Mouse (Mus musculus): ENCODE data around the gene Dnm3. TPM values are rescaled to one million over a fixed set of nuclear protein-coding genes. Genes with fewer than 3 reads are reported as not detected.

Gene Dnm3
- polyA plus RNA-seq, 1 experiment = 1.7 TPM

DNA sequence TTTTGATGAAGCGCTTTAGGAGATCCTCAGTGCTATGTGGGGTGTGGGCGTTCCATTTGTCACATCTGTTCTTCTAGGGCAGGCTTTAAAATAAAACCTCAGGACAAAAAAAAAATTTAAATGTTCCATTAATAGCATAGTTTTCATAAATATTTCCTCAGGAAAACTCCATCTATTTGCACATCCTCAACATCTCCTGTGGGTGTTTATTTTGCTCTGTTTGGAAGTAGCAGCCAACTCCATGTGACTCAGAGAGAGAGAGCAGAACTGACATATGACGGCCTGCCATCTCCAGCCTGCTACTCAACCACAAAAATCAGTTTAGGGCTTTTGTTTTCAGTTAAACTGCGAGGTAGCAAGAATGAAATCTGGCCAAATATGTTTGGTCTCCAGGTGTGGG is 28.7 kb upstream of the Dnm3 start:
- TF ChIP-seq CTCF (IDR thresholded peaks at IDR 0.05; ENCODE audit: low read depth, low read length) = no peak
- TF ChIP-seq EP300 (IDR thresholded peaks at IDR 0.05; ENCODE audit: insufficient read depth, low read depth, low read length) = no peak
- no peak for TF ChIP-seq POLR2A (IDR thresholded peaks at IDR 0.05; ENCODE audit: insufficient read depth, low read length)
- H3K4me3 ChIP-seq (ENCODE audit: low read depth, low read length) = no peak overlapping the region
- no peak overlapping the region for H3K27ac ChIP-seq (ENCODE audit: insufficient read depth, low read length)
- no peak overlapping the region for H3K9ac ChIP-seq (ENCODE audit: low read depth, poor library complexity, severe bottlenecking)
- H3K4me1 ChIP-seq (ENCODE audit: control insufficient read depth, insufficient read depth, low read length) = no peaks in the 10 kb centered on the region
- no peaks in the 10 kb centered on the region for H3K27me3 ChIP-seq (ENCODE audit: control insufficient read depth, insufficient read depth, low read length, poor library complexity, severe bottlenecking)
- H3K9me3 ChIP-seq (replicated peaks; ENCODE audit: control insufficient read depth, insufficient read depth, low read length, poor library complexity, severe bottlenecking) = no peaks in the 10 kb centered on the region
- no peaks in the 10 kb centered on the region for H3K36me3 ChIP-seq (ENCODE audit: control insufficient read depth, insufficient read depth, low read length, poor library complexity, severe bottlenecking)

DNA sequence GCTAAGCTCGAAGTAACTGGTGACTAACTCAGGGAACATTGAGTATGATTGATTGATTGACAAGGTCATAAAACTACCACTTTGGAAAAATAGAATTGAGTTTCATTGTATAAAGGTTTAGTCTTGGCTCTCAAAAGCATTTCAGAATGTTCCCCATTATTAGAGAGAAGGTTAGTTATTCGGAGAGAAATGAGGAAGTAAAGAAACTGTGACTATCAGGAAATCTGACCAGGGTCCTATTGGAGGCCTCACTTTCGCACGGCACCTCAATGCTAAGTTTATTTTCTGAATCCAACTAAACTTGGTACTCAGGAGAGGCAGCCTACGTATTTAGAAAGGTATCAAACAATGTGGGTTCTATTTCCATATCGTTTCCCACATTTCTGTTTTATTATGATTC is 27.8 kb upstream of the Dnm3 start:
- Histone ChIP-seq H3K36me3 (ENCODE audit: control insufficient read depth, insufficient read depth, low read length, poor library complexity, severe bottlenecking) (no peaks in the 10 kb centered on the region), H3K4me3 (ENCODE audit: low read depth, low read length) (no peak overlapping the region), H3K27ac (ENCODE audit: insufficient read depth, low read length) (no peak overlapping the region), H3K4me1 (ENCODE audit: control insufficient read depth, insufficient read depth, low read length) (no peaks in the 10 kb centered on the region), H3K27me3 (ENCODE audit: control insufficient read depth, insufficient read depth, low read length, poor library complexity, severe bottlenecking) (no peaks in the 10 kb centered on the region), H3K9me3 (replicated peaks; ENCODE audit: control insufficient read depth, insufficient read depth, low read length, poor library complexity, severe bottlenecking) (no peaks in the 10 kb centered on the region), H3K9ac (ENCODE audit: low read depth, poor library complexity, severe bottlenecking) (no peak overlapping the region)
- no peak for TF ChIP-seq EP300 (IDR thresholded peaks at IDR 0.05; ENCODE audit: insufficient read depth, low read depth, low read length)
- TF ChIP-seq POLR2A (IDR thresholded peaks at IDR 0.05; ENCODE audit: insufficient read depth, low read length) = no peak
- no peak for TF ChIP-seq CTCF (IDR thresholded peaks at IDR 0.05; ENCODE audit: low read depth, low read length)

DNA sequence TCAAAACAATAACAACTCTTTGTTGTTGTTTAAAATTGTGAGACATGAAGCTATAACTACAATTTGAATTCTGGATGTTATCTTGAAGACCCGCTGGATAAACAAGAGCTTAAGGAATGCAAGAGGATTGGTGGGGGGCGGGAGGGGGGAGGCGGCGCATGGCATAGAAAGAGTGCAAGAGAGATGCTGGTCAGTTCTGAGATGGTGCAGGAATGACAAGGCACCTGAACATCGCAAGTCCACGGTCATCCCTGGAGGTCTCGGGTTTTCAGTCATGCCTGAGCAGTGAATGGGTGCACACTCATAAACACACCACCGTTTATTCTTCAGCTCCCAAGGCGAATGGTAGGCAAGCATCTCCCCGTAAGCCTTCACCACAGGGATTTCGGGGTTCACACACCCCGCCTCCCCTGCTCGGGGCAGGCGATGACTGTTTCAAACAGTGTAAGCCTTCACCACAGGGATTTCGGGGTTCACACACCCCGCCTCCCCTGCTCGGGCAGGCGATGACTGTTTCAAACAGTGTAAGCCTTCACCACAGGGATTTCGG is 1.2 kb downstream of the Dnm3 start:
- no peaks in the 10 kb centered on the region for H3K36me3 ChIP-seq (ENCODE audit: control insufficient read depth, insufficient read depth, low read length, poor library complexity, severe bottlenecking)
- TF ChIP-seq POLR2A (IDR thresholded peaks at IDR 0.05; ENCODE audit: insufficient read depth, low read length) (no peak), CTCF (IDR thresholded peaks at IDR 0.05; ENCODE audit: low read depth, low read length) (no peak), EP300 (IDR thresholded peaks at IDR 0.05; ENCODE audit: insufficient read depth, low read depth, low read length) (no peak)
- H3K4me3 ChIP-seq (ENCODE audit: low read depth, low read length) = no peak overlapping the region
- H3K27ac ChIP-seq (ENCODE audit: insufficient read depth, low read length) = no peak overlapping the region
- no peaks in the 10 kb centered on the region for H3K4me1 ChIP-seq (ENCODE audit: control insufficient read depth, insufficient read depth, low read length)
- no peaks in the 10 kb centered on the region; the same call in 1 of the 2 replicates for H3K27me3 ChIP-seq (ENCODE audit: control insufficient read depth, insufficient read depth, low read length, poor library complexity, severe bottlenecking)
- no peaks in the 10 kb centered on the region for H3K9me3 ChIP-seq (replicated peaks; ENCODE audit: control insufficient read depth, insufficient read depth, low read length, poor library complexity, severe bottlenecking)
- no peak overlapping the region for H3K9ac ChIP-seq (ENCODE audit: low read depth, poor library complexity, severe bottlenecking)

DNA sequence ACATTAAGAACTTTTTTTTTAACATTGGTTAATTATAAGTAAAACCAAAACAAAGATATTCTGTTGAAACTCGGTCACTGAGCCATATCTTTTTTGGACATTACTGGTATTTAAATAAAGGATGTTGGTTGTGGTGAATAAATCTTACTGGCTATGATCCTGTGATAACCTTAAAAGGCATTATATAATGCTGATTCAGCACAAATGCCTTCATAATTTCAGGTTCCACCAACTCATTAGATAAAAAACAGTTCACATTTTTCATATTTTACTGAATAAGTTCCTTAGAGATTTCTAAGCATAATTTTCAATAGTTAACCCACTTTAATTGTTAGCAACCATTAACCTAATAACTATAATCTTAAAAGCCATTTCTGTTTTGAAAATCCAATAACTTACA is 4.9 kb downstream of the Dnm3 start:
- Histone ChIP-seq H3K36me3 (ENCODE audit: control insufficient read depth, insufficient read depth, low read length, poor library complexity, severe bottlenecking) (no peaks in the 10 kb centered on the region), H3K9me3 (replicated peaks; ENCODE audit: control insufficient read depth, insufficient read depth, low read length, poor library complexity, severe bottlenecking) (no peaks in the 10 kb centered on the region), H3K4me1 (ENCODE audit: control insufficient read depth, insufficient read depth, low read length) (no peaks in the 10 kb centered on the region), H3K9ac (ENCODE audit: low read depth, poor library complexity, severe bottlenecking) (no peak overlapping the region), H3K27me3 (ENCODE audit: control insufficient read depth, insufficient read depth, low read length, poor library complexity, severe bottlenecking) (no peaks in the 10 kb centered on the region; the same call in 1 of the 2 replicates), H3K4me3 (ENCODE audit: low read depth, low read length) (no peak overlapping the region), H3K27ac (ENCODE audit: insufficient read depth, low read length) (no peak overlapping the region)
- no peak for TF ChIP-seq POLR2A (IDR thresholded peaks at IDR 0.05; ENCODE audit: insufficient read depth, low read length)
- no peak for TF ChIP-seq EP300 (IDR thresholded peaks at IDR 0.05; ENCODE audit: insufficient read depth, low read depth, low read length)
- no peak for TF ChIP-seq CTCF (IDR thresholded peaks at IDR 0.05; ENCODE audit: low read depth, low read length)

DNA sequence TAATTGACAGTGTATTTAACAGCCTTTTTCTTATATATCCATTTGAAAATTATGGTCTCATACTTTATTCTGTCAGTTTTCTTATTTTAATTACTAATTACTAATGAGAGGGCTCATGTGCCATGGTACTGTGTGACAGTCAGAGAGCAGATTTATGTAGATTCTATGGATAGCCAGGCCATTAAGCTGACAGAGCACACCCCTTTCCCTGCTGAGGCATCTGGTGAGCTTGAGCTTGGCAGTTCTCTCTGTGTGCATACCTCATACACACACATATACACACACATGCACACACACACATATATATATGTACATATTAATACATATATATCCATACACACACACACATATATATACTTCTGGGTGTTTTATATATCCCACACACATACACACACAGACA is 6.7 kb downstream of the Dnm3 start:
- Histone ChIP-seq H3K9me3 (replicated peaks; ENCODE audit: control insufficient read depth, insufficient read depth, low read length, poor library complexity, severe bottlenecking) (no peaks in the 10 kb centered on the region), H3K9ac (ENCODE audit: low read depth, poor library complexity, severe bottlenecking) (no peak overlapping the region), H3K4me3 (ENCODE audit: low read depth, low read length) (no peak overlapping the region), H3K4me1 (ENCODE audit: control insufficient read depth, insufficient read depth, low read length) (no peaks in the 10 kb centered on the region), H3K36me3 (ENCODE audit: control insufficient read depth, insufficient read depth, low read length, poor library complexity, severe bottlenecking) (no peaks in the 10 kb centered on the region), H3K27me3 (ENCODE audit: control insufficient read depth, insufficient read depth, low read length, poor library complexity, severe bottlenecking) (no peaks in the 10 kb centered on the region; the same call in 1 of the 2 replicates), H3K27ac (ENCODE audit: insufficient read depth, low read length) (no peak overlapping the region)
- no peak for TF ChIP-seq CTCF (IDR thresholded peaks at IDR 0.05; ENCODE audit: low read depth, low read length)
- TF ChIP-seq POLR2A (IDR thresholded peaks at IDR 0.05; ENCODE audit: insufficient read depth, low read length) = no peak
- TF ChIP-seq EP300 (IDR thresholded peaks at IDR 0.05; ENCODE audit: insufficient read depth, low read depth, low read length) = no peak

DNA sequence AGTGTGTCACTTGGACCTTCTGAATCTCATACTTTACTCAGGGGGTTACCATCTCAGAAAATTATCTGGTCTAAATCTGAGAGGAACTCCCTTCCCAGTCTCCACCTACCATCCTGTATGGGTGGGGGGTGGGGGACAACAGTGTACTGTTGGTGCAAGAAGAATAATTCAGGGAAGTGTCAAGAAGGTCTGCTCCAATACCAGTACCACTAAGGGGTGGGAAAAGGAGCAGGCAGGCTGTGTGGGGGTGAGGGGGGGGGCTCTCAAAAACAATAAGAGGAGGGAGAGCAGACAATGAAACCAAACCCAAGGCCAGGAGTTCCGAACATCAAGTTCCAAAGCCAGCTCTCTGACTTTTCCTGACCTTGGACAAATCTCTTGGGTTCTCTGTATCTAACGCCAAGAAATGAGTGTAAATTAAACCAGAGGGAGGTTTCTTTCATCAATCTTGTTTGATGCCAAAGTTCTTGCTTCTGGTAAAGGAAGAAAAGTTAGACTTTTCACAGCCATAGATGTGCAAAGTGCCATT is 8.0 kb downstream of the Dnm3 start:
- Histone ChIP-seq H3K36me3 (ENCODE audit: control insufficient read depth, insufficient read depth, low read length, poor library complexity, severe bottlenecking) (no peaks in the 10 kb centered on the region), H3K9me3 (replicated peaks; ENCODE audit: control insufficient read depth, insufficient read depth, low read length, poor library complexity, severe bottlenecking) (no peaks in the 10 kb centered on the region), H3K4me3 (ENCODE audit: low read depth, low read length) (no peak overlapping the region), H3K27me3 (ENCODE audit: control insufficient read depth, insufficient read depth, low read length, poor library complexity, severe bottlenecking) (no peaks in the 10 kb centered on the region), H3K4me1 (ENCODE audit: control insufficient read depth, insufficient read depth, low read length) (no peaks in the 10 kb centered on the region), H3K9ac (ENCODE audit: low read depth, poor library complexity, severe bottlenecking) (no peak overlapping the region), H3K27ac (ENCODE audit: insufficient read depth, low read length) (no peak overlapping the region)
- TF ChIP-seq CTCF (IDR thresholded peaks at IDR 0.05; ENCODE audit: low read depth, low read length) (no peak), POLR2A (IDR thresholded peaks at IDR 0.05; ENCODE audit: insufficient read depth, low read length) (no peak), EP300 (IDR thresholded peaks at IDR 0.05; ENCODE audit: insufficient read depth, low read depth, low read length) (no peak)
